In genomic region chr15:98710442-98710841, GRCm38 (mm10) we compare ENCODE assay signal across 9 mouse cellular contexts. TPM values are rescaled to one million over a fixed set of nuclear protein-coding genes. Genes with fewer than 3 reads are reported as not detected.
DNase-seq lines count a peak whose midpoint lies in the region; ATAC-seq and TF ChIP-seq lines count a peak whose summit lies in the region.
"Had no signal": no experiment of that assay in that cellular context is flagged by ENCODE, and none has a peak within 500 bp of the region (broad histone marks: within the 10 kb centered on the region; RNA-seq: fewer than 3 reads in every experiment).

No protein-coding gene starts in this region.

- 12% methylated on average over 9 of the region's 9 CpGs for WGBS in thymus, adult 2 months

- H3K36me3 ChIP-seq in E14TG2a.4 (ENCODE audit: insufficient read depth, low read length), result no peaks in the 10 kb centered on the region
- H3K36me3 ChIP-seq in thymus, adult 2 months (ENCODE audit: control insufficient read depth, insufficient read depth, low read length), result no peaks in the 10 kb centered on the region
- H3K36me3 ChIP-seq: embryonic facial prominence, embryonic 12.5 days had no signal

- ATAC-seq in neutrophil, adult 5-6 weeks (ENCODE audit: extremely low read depth, insufficient number of reproducible peaks, low FRiP score, poor library complexity, severe bottlenecking), result 0 out of 2 replicates have a peak, but pooled peaks have one; percentile 37

- H3K4me3 ChIP-seq in E14TG2a.4 (replicated peaks; ENCODE audit: low read length), result no peak overlapping the region
- no peak overlapping the region for H3K4me3 ChIP-seq in thymus, adult 2 months (ENCODE audit: control insufficient read depth, insufficient read depth, low read length)
- H3K4me3 ChIP-seq: embryonic facial prominence, embryonic 12.5 days had no signal

- peak; percentile 52 to 79 for DNase-seq in heart, postnatal 10 days
- DNase-seq in heart, postnatal 25 days (ENCODE audit: low spot score), result no peak
- DNase-seq in c-Kit-positive CD71-positive TER-119-positive erythroid progenitor cells, embryonic 14.5 days (ENCODE audit: low spot score), result peak; percentile 56
- peak; percentile 46 to 57 for DNase-seq in frontal cortex, postnatal 25 days (ENCODE audit: low spot score in 2 of 2)
- DNase-seq in left cerebral cortex, postnatal 25 days (ENCODE audit: low spot score in 2 of 2), result peak; percentile 69 to 74
- peak; percentile 77 for DNase-seq in thymus, adult 2 months

- no peaks in the 10 kb centered on the region for H3K9me3 ChIP-seq in E14TG2a.4 (ENCODE audit: low read length)
- H3K9me3 ChIP-seq: embryonic facial prominence, embryonic 12.5 days had no signal

- no peak overlapping the region for H3K27ac ChIP-seq in thymus, adult 2 months (ENCODE audit: control insufficient read depth, insufficient read depth, low read length)
- H3K27ac ChIP-seq: embryonic facial prominence, embryonic 12.5 days had no signal

- TF ChIP-seq POLR2A in thymus, adult 2 months (IDR thresholded peaks at IDR 0.05; ENCODE audit: control insufficient read depth, extremely low read depth, insufficient read depth, low read length, poor library complexity), result no peak

- peak; percentile 78 for TF ChIP-seq CTCF in E14TG2a.4 (conservative IDR thresholded peaks at IDR 0.05; ENCODE audit: low read length)
- peak; percentile 80; the same call in 1 of the 2 replicates for TF ChIP-seq CTCF in thymus, adult 2 months (IDR thresholded peaks at IDR 0.05; ENCODE audit: borderline replicate concordance, control insufficient read depth, extremely low read depth, insufficient read depth, low read length, poor library complexity)

- H3K27me3 ChIP-seq in E14TG2a.4 (ENCODE audit: insufficient read depth, low read length), result peaks cover 20% of the 10 kb centered on the region
- H3K27me3 ChIP-seq in thymus, adult 2 months (ENCODE audit: control insufficient read depth, insufficient read depth, low read length), result no peaks in the 10 kb centered on the region; the same call in 1 of the 2 replicates

- intact Hi-C loops in heart, postnatal 10 days (cut with DNase I), result no loop called here
- intact Hi-C loops in heart, postnatal 25 days (cut with DNase I), result no loop called here
- intact Hi-C loops in left cerebral cortex, postnatal 25 days (cut with DNase I), result loop anchor here (5.0 kb wide), 1 partner anchor 133 kb away; no protein-coding TSS in a partner anchor

- peaks cover 10% of the 10 kb centered on the region; the same call in 1 of the 2 replicates for H3K4me1 ChIP-seq in E14TG2a.4 (replicated peaks; ENCODE audit: low read depth, low read length)
- H3K4me1 ChIP-seq in thymus, adult 2 months (replicated peaks; ENCODE audit: control insufficient read depth, insufficient read depth, low read length), result peaks cover 5% of the 10 kb centered on the region; the same call in 1 of the 2 replicates

RNA-seq across cellular contexts. Expression of gene Ccdc65, which starts 2.4 kb away (rescaled TPM):
- total RNA-seq in heart, postnatal 10 days (2021), result under 1 TPM; 0.12 to 0.41 TPM
- total RNA-seq in heart, postnatal 25 days (2021), result under 1 TPM in 1 of 2 experiments, not detected in 1; 0.18 TPM
- 10 to 100 TPM in 1 of 2 experiments, 1 to 10 TPM in 1; 9.8 to 11.4 TPM for total RNA-seq in left cerebral cortex, postnatal 25 days (2021)
- not detected in 2 replicates for total RNA-seq in neutrophil, adult 5-6 weeks (2017)
- polyA plus RNA-seq in thymus, adult 2 months (2012; rRNA removed), result 0.04 and 0.09 TPM in 2 replicates

RNA-seq across cellular contexts. Expression of gene Fkbp11, which starts 17.6 kb away (rescaled TPM):
- 10 to 100 TPM in 1 of 2 experiments, 1 to 10 TPM in 1; 8.1 to 10.2 TPM for total RNA-seq in heart, postnatal 10 days (2021)
- 1 to 10 TPM; 4.7 to 7.2 TPM for total RNA-seq in heart, postnatal 25 days (2021)
- total RNA-seq in left cerebral cortex, postnatal 25 days (2021), result 1 to 10 TPM; 1.4 to 2.3 TPM
- total RNA-seq in neutrophil, adult 5-6 weeks (2017), result 5.6 and 10.9 TPM in 2 replicates
- 2.1 and 3.1 TPM in 2 replicates for polyA plus RNA-seq in thymus, adult 2 months (2012; rRNA removed)

RNA-seq across cellular contexts. Expression of gene Rnd1, which starts 33.2 kb away (rescaled TPM):
- total RNA-seq in heart, postnatal 10 days (2021), result 1 to 10 TPM in 1 of 2 experiments, under 1 TPM in 1; 0.84 to 1.9 TPM
- 1 to 10 TPM; 1.3 to 1.5 TPM for total RNA-seq in heart, postnatal 25 days (2021)
- total RNA-seq in left cerebral cortex, postnatal 25 days (2021), result 10 to 100 TPM; 31.8 to 36.8 TPM
- 13.8 and 16.5 TPM in 2 replicates for total RNA-seq in neutrophil, adult 5-6 weeks (2017)
- 2.6 and 2.8 TPM in 2 replicates for polyA plus RNA-seq in thymus, adult 2 months (2012; rRNA removed)

RNA-seq across cellular contexts. Expression of gene Ddx23, which starts 47.7 kb away (rescaled TPM):
- total RNA-seq in heart, postnatal 10 days (2021), result 10 to 100 TPM; 55.2 to 57.2 TPM
- 10 to 100 TPM; 43.5 to 52.8 TPM for total RNA-seq in heart, postnatal 25 days (2021)
- total RNA-seq in left cerebral cortex, postnatal 25 days (2021), result 10 to 100 TPM; 69.4 to 75.8 TPM
- 109 and 114 TPM in 2 replicates for total RNA-seq in neutrophil, adult 5-6 weeks (2017)
- polyA plus RNA-seq in thymus, adult 2 months (2012; rRNA removed), result 59.7 and 65.5 TPM in 2 replicates

RNA-seq across cellular contexts. Expression of gene Arf3, which starts 52.6 kb away (rescaled TPM):
- total RNA-seq in heart, postnatal 10 days (2021), result 10 to 100 TPM; 36.3 to 40.1 TPM
- total RNA-seq in heart, postnatal 25 days (2021), result 10 to 100 TPM; 18.5 to 20.8 TPM
- 100 to 1,000 TPM; 767 to 776 TPM for total RNA-seq in left cerebral cortex, postnatal 25 days (2021)
- total RNA-seq in neutrophil, adult 5-6 weeks (2017), result 53.5 and 60.3 TPM in 2 replicates
- 165 and 182 TPM in 2 replicates for polyA plus RNA-seq in thymus, adult 2 months (2012; rRNA removed)

Comparison
In these comparisons a context has a peak if more than half of its experiments do, and no peak if none do; other contexts are left out.
1. RNA of gene Ccdc65, which starts 2.4 kb away (total RNA-seq): 9.8 to 11.4 TPM in left cerebral cortex, postnatal 25 days; 0.12 to 0.41 TPM in heart, postnatal 10 days, 0.18 TPM in heart, postnatal 25 days and not detected in neutrophil, adult 5-6 weeks; every median in the first group is over 4 times any median in the second.